Mouse (Mus musculus) midbrain, embryonic 14.5 days (tissue): ENCODE measurements at regions not wholly inside any gene's neighbourhood (a gene's known extent, or its start where the extent isn't known, plus 50 kb on each side); places are given as distances from the start of the nearest gene placed in this dataset.

Experiments used
- ATAC-seq: fragments of 200-750 bp; cut with Nextera tagmentation; 2 replicates; pipeline ENCODE4 v1.8.0; 2017; ENCODE audit warnings: moderate number of reproducible peaks, moderate library complexity; ENCODE audit not compliant: low FRiP score, low TSS enrichment
- DNase-seq: peaks from one replicate; pipeline ENCODE4 v3.0.0-alpha.2; 2015
- H3K27ac ChIP-seq: fragments of 300-500 bp; sonication (generic); replicated peaks from 2 replicates; pipeline ENCODE4 v1.5.1; 2014; ENCODE audit warnings: mild to moderate bottlenecking, low read depth, low read length, moderate library complexity
- H3K27me3 ChIP-seq: fragments of 300-500 bp; sonication (generic); 2 replicates; pipeline ENCODE4 v1.6.1; 2014; ENCODE audit warnings: low read length, control low read depth, mixed read lengths; ENCODE audit not compliant: control insufficient read depth, insufficient read depth
- H3K36me3 ChIP-seq: fragments of 300-500 bp; sonication (generic); 2 replicates; pipeline ENCODE4 v1.6.1; 2014; ENCODE audit warnings: low read length, control low read depth; ENCODE audit not compliant: control insufficient read depth, insufficient read depth
- H3K4me1 ChIP-seq: fragments of 300-500 bp; sonication (generic); 2 replicates; pipeline ENCODE4 v1.6.1; 2014; ENCODE audit warnings: mild to moderate bottlenecking, antibody characterized with exemption, low read length, control low read depth; ENCODE audit not compliant: control insufficient read depth, insufficient read depth
- H3K4me2 ChIP-seq: fragments of 300-500 bp; sonication (generic); 2 replicates; pipeline ENCODE4 v1.6.1; 2014; ENCODE audit warnings: mild to moderate bottlenecking, low read length, moderate library complexity
- H3K4me3 ChIP-seq: fragments of 300-500 bp; sonication (generic); replicated peaks from 2 replicates; pipeline ENCODE4 v1.5.1; 2014; ENCODE audit warnings: low read depth, low read length
- H3K9ac ChIP-seq: fragments of 300-500 bp; sonication (generic); replicated peaks from 2 replicates; pipeline ENCODE4 v1.6.1; 2014; ENCODE audit warnings: mild to moderate bottlenecking, low read length, moderate library complexity
- H3K9me3 ChIP-seq: fragments of 300-500 bp; sonication (generic); 2 replicates; pipeline ENCODE4 v1.6.1; 2016; ENCODE audit warnings: low read length, control low read depth, mixed read lengths; ENCODE audit not compliant: control insufficient read depth
- WGBS: fragments of 180-500 bp; shearing (Covaris S2); extraction: QIAGEN DNeasy Blood & Tissue Kit; methylation state at CpG from one replicate; pipeline ENCODE4 v1.1.7; 2014; 5-methylcytosine and 5-hydroxymethylcytosine counted together

DNA sequence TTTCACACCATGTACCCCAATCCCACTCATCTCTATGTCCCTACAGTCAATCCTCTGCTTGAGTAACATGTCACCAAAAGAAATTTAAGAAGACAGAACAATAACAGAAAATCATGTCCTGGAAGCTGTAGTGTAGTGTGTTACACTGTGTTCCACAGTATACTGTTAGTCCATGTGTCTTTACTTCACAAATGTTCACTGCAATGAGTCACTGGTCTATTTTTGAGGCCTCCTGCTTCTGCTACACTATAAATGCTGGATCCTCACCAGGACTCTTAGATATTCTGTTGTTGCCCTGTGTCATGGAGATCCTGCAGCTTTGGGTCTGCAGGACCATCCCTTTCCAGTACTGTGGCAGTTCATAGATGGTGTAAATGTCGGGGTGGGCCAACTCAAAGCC is 514.5 kb upstream of the 1700008P02Rik start:
- WGBS = 80% methylated on average over 1 of the region's 1 CpGs

More for the DNA sequence above, 514.5 kb upstream of the 1700008P02Rik start:
- Histone ChIP-seq H3K4me1 (no peaks in the 10 kb centered on the region), H3K27me3 (no peaks in the 10 kb centered on the region), H3K36me3 (no peaks in the 10 kb centered on the region), H3K4me2 (no peak overlapping the region), H3K27ac (no peak overlapping the region), H3K9me3 (no peaks in the 10 kb centered on the region), H3K4me3 (no peak overlapping the region), H3K9ac (no peak overlapping the region)
- ATAC-seq = no peak
- DNase-seq = no peak
